Mouse (Mus musculus) brain, embryonic 14.5 days (tissue): ENCODE data around the gene Slc25a43. TPM values are rescaled to one million over a fixed set of nuclear protein-coding genes. Genes with fewer than 3 reads are reported as not detected.
A peak's percentile ranks its signal among the peaks of the same experiment; 100 is the strongest.
"Not testable (repeated sequence)": the region's sequence is repeated elsewhere in the genome, so short reads cannot be mapped to it uniquely, and the experiment has no call there.

ENCODE experiments used
- DNase-seq: peaks from one replicate; pipeline ENCODE4 v3.0.0-alpha.2; 2011; ENCODE audit warnings: low read depth
- CTCF ChIP-seq: fragments of 200-500 bp; IDR thresholded peaks from 2 replicates; pipeline ENCODE4 v1.5.1; 2012; ENCODE audit warnings: inconsistent platforms, mild to moderate bottlenecking, moderate library complexity, borderline replicate concordance; ENCODE audit not compliant: insufficient read depth, insufficient read length; ENCODE audit errors: extremely low read depth
- POLR2A ChIP-seq: fragments of 200-500 bp; IDR thresholded peaks from 2 replicates; pipeline ENCODE4 v1.6.1; 2012; ENCODE audit warnings: mild to moderate bottlenecking, inconsistent platforms, borderline replicate concordance; ENCODE audit not compliant: poor library complexity, insufficient read depth, insufficient read length, severe bottlenecking; ENCODE audit errors: extremely low read depth
- polyA plus RNA-seq: library from polyadenylated mRNA; depleted of rRNA; stranded (reverse); fragments of >200 nt; gene quantifications from 2 replicates; pipeline ENCODE4 v1.2.3, GENCODE M21; 2012

Gene Slc25a43
- polyA plus RNA-seq, 1 experiment, result 0.89 TPM

- peak; percentile 72; the same call in 1 of the 2 replicates for TF ChIP-seq POLR2A
- peak; percentile 78; the same call in 1 of the 2 replicates for TF ChIP-seq CTCF
- DNase-seq, result peak; percentile 85
Observed at GRCm38 (mm10) chrX:36796163-36796581, 52.7 kb downstream of the Slc25a43 start.

- not testable (repeated sequence) for DNase-seq
Observed at GRCm38 (mm10) chrX:36796734-36797133, 53.3 kb downstream of the Slc25a43 start.

- DNase-seq, result no peak
- TF ChIP-seq CTCF (no peak), POLR2A (no peak)
Observed at GRCm38 (mm10) chrX:36799131-36799879, 55.8 kb downstream of the Slc25a43 start.

- TF ChIP-seq CTCF, result no peak
- TF ChIP-seq POLR2A, result no peak
- DNase-seq, result no peak
Observed at GRCm38 (mm10) chrX:36803189-36803588, 59.7 kb downstream of the Slc25a43 start.

- no peak for TF ChIP-seq CTCF
- no peak for TF ChIP-seq POLR2A
- DNase-seq, result no peak
Observed at GRCm38 (mm10) chrX:36804196-36804595, 60.7 kb downstream of the Slc25a43 start.

GRCm38 (mm10) chrX:36805466-36806235, 62.2 kb downstream of the Slc25a43 start:
- DNase-seq, result no peak
- no peak for TF ChIP-seq POLR2A
- TF ChIP-seq CTCF, result no peak

- peak; percentile 94 for DNase-seq
- TF ChIP-seq CTCF, result peak; percentile 68
- TF ChIP-seq POLR2A, result peak; percentile 34; the same call in 1 of the 2 replicates
Observed at GRCm38 (mm10) chrX:36807360-36808317, 64.2 kb downstream of the Slc25a43 start.

GRCm38 (mm10) chrX:36808318-36808683, 64.8 kb downstream of the Slc25a43 start:
- no peak for DNase-seq
- TF ChIP-seq POLR2A (no peak), CTCF (no peak)

- no peak for TF ChIP-seq POLR2A
- peak; percentile 51; the same call in 1 of the 2 replicates for TF ChIP-seq CTCF
- peak; percentile 65 for DNase-seq
Observed at GRCm38 (mm10) chrX:36811377-36811776, 67.9 kb downstream of the Slc25a43 start.

GRCm38 (mm10) chrX:36814161-36814836, 70.8 kb downstream of the Slc25a43 start:
- DNase-seq, result no peak
- no peak for TF ChIP-seq POLR2A
- TF ChIP-seq CTCF, result no peak
